Mouse (Mus musculus) bone marrow macrophage, adult 2 months (primary cell): ENCODE results near the gene Klk9.

ENCODE experiments used
- CTCF ChIP-seq: IDR thresholded peaks from 2 replicates; pipeline ENCODE4 v1.5.1; 2012; ENCODE audit warnings: low read depth, mild to moderate bottlenecking, low read length, moderate library complexity
- POLR2A ChIP-seq: IDR thresholded peaks from 2 replicates; pipeline ENCODE4 v1.6.1; 2012; ENCODE audit warnings: mild to moderate bottlenecking, low read depth, low read length, borderline replicate concordance

- TF ChIP-seq CTCF: peak; percentile 91
- no peak for TF ChIP-seq POLR2A
Observed at GRCm38 (mm10) chr7:43782275-43783265, 9.1 kb upstream of the Klk9 start.
